Comparison of ENCODE assay signal across 17 mouse cellular contexts in the genomic region with DNA sequence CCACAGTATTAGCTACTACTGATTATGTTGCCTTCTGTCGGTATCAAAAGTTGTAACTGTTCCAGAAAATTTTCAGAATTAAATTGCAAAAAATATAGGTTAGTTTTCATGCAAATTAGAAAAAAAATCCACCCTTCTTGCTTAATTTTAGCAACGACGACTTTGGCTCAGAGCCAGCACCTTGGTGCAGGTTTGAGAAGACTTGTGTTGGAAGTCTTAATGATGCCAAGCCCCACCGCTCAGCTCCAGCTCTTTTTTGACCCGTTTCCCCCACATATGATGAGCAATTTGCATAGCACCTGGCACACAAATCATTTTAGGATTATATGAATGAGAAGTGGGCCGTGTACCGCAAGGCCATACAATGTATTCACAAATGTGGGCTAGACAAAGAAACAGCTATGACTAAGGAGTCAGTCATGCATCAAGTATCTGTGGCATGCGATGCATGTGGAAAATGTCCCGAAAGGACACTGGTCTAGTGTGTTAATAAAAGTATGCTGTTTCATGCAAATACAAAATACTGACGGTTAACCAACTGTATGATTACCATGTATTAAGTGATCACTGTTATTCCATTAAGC. TPM values are rescaled to one million over a fixed set of nuclear protein-coding genes. Genes with fewer than 3 reads are reported as not detected.
DNase-seq lines count a peak whose midpoint lies in the region; ATAC-seq and TF ChIP-seq lines count a peak whose summit lies in the region.
"Had no signal": no experiment of that assay in that cellular context is flagged by ENCODE, and none has a peak within 500 bp of the region (broad histone marks: within the 10 kb centered on the region; RNA-seq: fewer than 3 reads in every experiment).

No protein-coding gene starts in this region.

- no peak for ATAC-seq in kidney, embryonic 14.5 days (ENCODE audit: low FRiP score, low TSS enrichment)
- ATAC-seq: inflammation-experienced regulatory T-cells, adult 6 months had no signal

- no peak overlapping the region for H3ac ChIP-seq in myocyte (ENCODE audit: control insufficient read depth, insufficient read length)

- H3K9me3 ChIP-seq in kidney, embryonic 14.5 days (ENCODE audit: control insufficient read depth, low read length), result no peaks in the 10 kb centered on the region
- H3K9me3 ChIP-seq: liver, embryonic 15.5 days had no signal

- DNase-seq in cerebellum, adult 18-20 months, result peak; percentile 33 to 52
- DNase-seq in cerebellum, adult 8-10 months, result no peak
- peak; percentile 15 for DNase-seq in kidney, adult 11 months
- peak; percentile 76 for DNase-seq in brain, embryonic 14.5 days (ENCODE audit: low read depth)
- no peak for DNase-seq in gastrocnemius, postnatal 25 days
- DNase-seq in c-Kit-positive CD71-positive TER-119-positive erythroid progenitor cells, embryonic 14.5 days (ENCODE audit: low spot score), result no peak
- DNase-seq: adrenal gland, adult 8-10 months; embryo, embryonic 11 days; heart, adult 2 months had no signal

- H3K9ac ChIP-seq in kidney, embryonic 14.5 days (ENCODE audit: low read depth, low read length), result no peak overlapping the region
- H3K9ac ChIP-seq: liver, embryonic 15.5 days had no signal

- H3K27ac ChIP-seq in kidney, embryonic 14.5 days (ENCODE audit: low read depth, low read length), result no peak overlapping the region
- H3K27ac ChIP-seq: heart, adult 2 months; liver, embryonic 15.5 days had no signal

- no peaks in the 10 kb centered on the region for H3K4me1 ChIP-seq in kidney, embryonic 14.5 days (ENCODE audit: control insufficient read depth, insufficient read depth, low read length)

- TF ChIP-seq CTCF in brain, embryonic 14.5 days (IDR thresholded peaks at IDR 0.05; ENCODE audit: borderline replicate concordance, extremely low read depth, insufficient read depth, insufficient read length), result no peak

- TF ChIP-seq POLR2A in brain, embryonic 14.5 days (IDR thresholded peaks at IDR 0.05; ENCODE audit: borderline replicate concordance, extremely low read depth, insufficient read depth, insufficient read length, poor library complexity, severe bottlenecking), result no peak
- no peak for TF ChIP-seq POLR2A in myocyte (IDR thresholded peaks at IDR 0.05; ENCODE audit: insufficient read length, low read depth)

- 79% methylated on average over 10 of the region's 10 CpGs for WGBS in kidney, embryonic 14.5 days

- H3K27me3 ChIP-seq in kidney, embryonic 14.5 days (ENCODE audit: control insufficient read depth, insufficient read depth, low read length), result no peaks in the 10 kb centered on the region
- no peaks in the 10 kb centered on the region for H3K27me3 ChIP-seq in myocyte (ENCODE audit: control insufficient read depth, insufficient read depth, insufficient read length)

- no peak overlapping the region for H3K4me2 ChIP-seq in kidney, embryonic 14.5 days (replicated peaks; ENCODE audit: low read depth, low read length)
- peak overlapping the region; percentile 75 for H3K4me2 ChIP-seq in myocyte (ENCODE audit: low read depth)
- H3K4me2 ChIP-seq: liver, embryonic 15.5 days had no signal

- peaks cover 18% of the 10 kb centered on the region for H3K36me3 ChIP-seq in kidney, embryonic 14.5 days (ENCODE audit: control insufficient read depth, insufficient read depth, low read length)
- peaks cover 52% of the 10 kb centered on the region for H3K36me3 ChIP-seq in myocyte (ENCODE audit: control insufficient read depth, insufficient read depth)
- H3K36me3 ChIP-seq: liver, embryonic 15.5 days had no signal

- H3K4me3 ChIP-seq in kidney, embryonic 14.5 days (ENCODE audit: low read length), result no peak overlapping the region
- no peak overlapping the region for H3K4me3 ChIP-seq in myocyte
- H3K4me3 ChIP-seq: heart, adult 2 months; liver, embryonic 15.5 days had no signal

- H3K79me2 ChIP-seq in myocyte (ENCODE audit: control insufficient read depth, insufficient read depth), result peaks cover 60% of the 10 kb centered on the region

TF ChIP-seq in myocyte, 11 proteins besides CTCF, POLR2A, EP300 and RAD21:
- TF ChIP-seq MAX (IDR thresholded peaks at IDR 0.05; ENCODE audit: low read depth) (peak; percentile 49), MYOD1 (IDR thresholded peaks at IDR 0.05; ENCODE audit: control insufficient read depth in 1 of 3, insufficient read length in 2 of 3, low read depth in 2 of 3) (peak in 2 of 3 experiments; percentile 25 to 42), CEBPB (IDR thresholded peaks at IDR 0.05; ENCODE audit: insufficient read depth, poor library complexity, severe bottlenecking) (no peak)
TF ChIP-seq in myocyte: peak in this region for 2.

RNA-seq across cellular contexts. Expression of gene Cldn12, which starts 4.4 kb away (rescaled TPM):
- 15.2 and 32.7 TPM in 2 replicates for polyA plus RNA-seq in kidney, embryonic 14.5 days (2014; fragmentation: Nextera tagmentation; extraction: Ambion mirVana)
- polyA plus RNA-seq in brain, embryonic 14.5 days (2012; rRNA removed), result 22.4 and 23.8 TPM in 2 replicates
- 15.0 TPM for polyA plus RNA-seq in myocyte (2012; fragmentation: generic; extraction: Trizol)
- total RNA-seq in gastrocnemius, postnatal 25 days (2021), result 10 to 100 TPM; 12.6 to 13.5 TPM

RNA-seq across cellular contexts. Expression of gene 1700015F17Rik, which starts 31.5 kb away (rescaled TPM):
- not detected in 2 replicates for polyA plus RNA-seq in kidney, embryonic 14.5 days (2014; fragmentation: Nextera tagmentation; extraction: Ambion mirVana)
- 0.39 TPM in 1 of 2 replicates, not detected in the other for polyA plus RNA-seq in brain, embryonic 14.5 days (2012; rRNA removed)
- polyA plus RNA-seq in myocyte (2012; fragmentation: generic; extraction: Trizol), result not detected
- total RNA-seq in gastrocnemius, postnatal 25 days (2021), result not detected
- total RNA-seq: heart, adult 2 months; layer of hippocampus, adult 18-20 months; megakaryocyte progenitor cell, adult 5-6 weeks; MEL had no signal
- polyA plus RNA-seq: heart, adult 2 months; inflammation-experienced regulatory T-cells, adult 6 months; liver, embryonic 15.5 days; stomach, embryonic 16.5 days had no signal

RNA-seq across cellular contexts. Expression of gene Gtpbp10, which starts 48.9 kb away (rescaled TPM):
- 35.5 and 39.7 TPM in 2 replicates for polyA plus RNA-seq in kidney, embryonic 14.5 days (2014; fragmentation: Nextera tagmentation; extraction: Ambion mirVana)
- 17.9 and 18.0 TPM in 2 replicates for polyA plus RNA-seq in brain, embryonic 14.5 days (2012; rRNA removed)
- polyA plus RNA-seq in myocyte (2012; fragmentation: generic; extraction: Trizol), result 4.6 TPM
- 1 to 10 TPM; 6.1 to 6.9 TPM for total RNA-seq in gastrocnemius, postnatal 25 days (2021)
- total RNA-seq: MEL had no signal

Comparison
In these comparisons a context has a peak if more than half of its experiments do, and no peak if none do; other contexts are left out.
1. DNase-seq: peak in cerebellum, adult 18-20 months (2 of 2), kidney, adult 11 months (single experiment) and brain, embryonic 14.5 days (single experiment); none in cerebellum, adult 8-10 months (single experiment), gastrocnemius, postnatal 25 days (single experiment) and c-Kit-positive CD71-positive TER-119-positive erythroid progenitor cells, embryonic 14.5 days (single experiment).